Mouse (Mus musculus): ENCODE data around the gene Tlr5. TPM values are rescaled to one million over a fixed set of nuclear protein-coding genes. Genes with fewer than 3 reads are reported as not detected.

Tlr5 gene
- 0.22 and 0.36 TPM in 2 replicates for polyA plus RNA-seq (2012; rRNA removed)

GRCm38 (mm10) chr1:182954287-182955046, at the start of gene Tlr5:
TSS of gene Tlr5 (plus strand) at chr1:182954788.

Other genes with a start within 250 kb of the Tlr5 start
- not detected in 2 replicates for gene Ccdc185, start 205.6 kb upstream of the Tlr5 start, polyA plus RNA-seq (2012; rRNA removed)
- gene Susd4, start 190.9 kb upstream of the Tlr5 start, polyA plus RNA-seq (2012; rRNA removed) = 0.66 and 0.75 TPM in 2 replicates